Mouse (Mus musculus): ENCODE measurements around the gene Tmem19.

DNA sequence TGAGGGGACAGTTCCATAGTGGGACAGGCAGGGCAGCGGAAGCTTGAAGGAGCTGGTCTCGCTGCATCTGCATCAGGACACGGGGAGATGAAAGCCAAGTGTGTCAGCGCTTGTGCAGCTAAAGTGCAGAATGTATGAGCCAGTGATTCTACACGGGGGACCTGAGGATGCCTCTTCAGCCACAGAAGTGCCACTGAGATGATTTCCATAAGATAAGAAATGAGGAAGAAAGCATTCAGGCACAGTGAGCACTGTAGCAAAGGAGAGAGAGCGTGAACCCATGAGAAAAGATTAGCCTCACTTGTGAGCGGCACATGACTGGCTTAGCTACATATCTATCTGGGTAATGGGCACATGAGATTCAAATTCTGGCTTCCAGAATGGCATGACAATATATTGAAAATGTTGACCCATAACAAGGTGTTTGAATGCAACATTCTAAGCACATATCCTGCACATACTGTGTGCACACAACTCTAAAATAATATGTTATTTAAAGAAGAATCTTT lies 22.4 kb downstream of the Tmem19 start:
- TF ChIP-seq CTCF (IDR thresholded peaks at IDR 0.05; ENCODE audit: borderline replicate concordance, insufficient read depth, low read depth, low read length), result no peak
- no peak for TF ChIP-seq POLR2A (IDR thresholded peaks at IDR 0.05; ENCODE audit: borderline replicate concordance, insufficient read depth, low read length)

All from cerebellum, adult 2 months (tissue).